Mouse (Mus musculus) liver, embryonic 14.5 days (tissue): ENCODE data around the gene Strn4. TPM values are rescaled to one million over a fixed set of nuclear protein-coding genes. Genes with fewer than 3 reads are reported as not detected.

ENCODE experiments used
- ATAC-seq: fragments of 200-750 bp; cut with Nextera tagmentation; 2 replicates; pipeline ENCODE4 v1.8.0; 2017; ENCODE audit warnings: moderate number of reproducible peaks, mild to moderate bottlenecking, moderate library complexity; ENCODE audit not compliant: insufficient read depth
- DNase-seq, 3 experiments: peaks; one replicate each; pipeline ENCODE4 v3.0.0-alpha.2; 2012 to 2013; ENCODE audit warnings: low read depth in 3 of 3, low spot score in 3 of 3
- H3K27ac ChIP-seq: fragments of 300-500 bp; sonication (generic); 2 replicates; pipeline ENCODE4 v1.5.1; 2014; ENCODE audit warnings: moderate library complexity, mild to moderate bottlenecking, control low read depth, inconsistent platforms
- H3K27me3 ChIP-seq: fragments of 300-500 bp; sonication (generic); 2 replicates; pipeline ENCODE4 v1.6.1; 2014; ENCODE audit warnings: mild to moderate bottlenecking, low read length, moderate library complexity; ENCODE audit not compliant: control insufficient read depth, insufficient read depth
- H3K36me3 ChIP-seq: fragments of 300-500 bp; sonication (generic); replicated peaks from 2 replicates; pipeline ENCODE4 v1.6.1; 2014; ENCODE audit warnings: low read depth; ENCODE audit not compliant: control insufficient read depth, insufficient read depth
- H3K4me1 ChIP-seq, 2 experiments: fragments of 200-500 bp in 1 of 2; fragments of 300-500 bp in 1 of 2; sonication (generic) in 1 of 2; replicated peaks; 2 replicates each; pipeline ENCODE4 v1.6.1; 2012 to 2014; ENCODE audit warnings: antibody characterized with exemption in 1 of 2, inconsistent platforms in 1 of 2, low read length in 1 of 2; ENCODE audit not compliant: control insufficient read depth in 2 of 2, insufficient read depth in 2 of 2
- H3K4me2 ChIP-seq: fragments of 300-500 bp; sonication (generic); 2 replicates; pipeline ENCODE4 v1.6.1; 2014; ENCODE audit warnings: low read depth, mild to moderate bottlenecking, control low read depth, moderate library complexity
- H3K4me3 ChIP-seq, 2 experiments: fragments of 200-500 bp in 1 of 2; fragments of 300-500 bp in 1 of 2; sonication (generic) in 1 of 2; 2 replicates each; pipeline ENCODE4 v1.5.1; 2012 to 2014; ENCODE audit warnings: low read depth in 2 of 2, low read length in 2 of 2, mild to moderate bottlenecking in 2 of 2, control low read depth in 1 of 2, inconsistent platforms in 1 of 2, moderate library complexity in 1 of 2; ENCODE audit not compliant: insufficient read depth in 1 of 2
- H3K9ac ChIP-seq: fragments of 300-500 bp; sonication (generic); replicated peaks from 2 replicates; pipeline ENCODE4 v1.6.1; 2014; ENCODE audit warnings: mild to moderate bottlenecking, control low read depth, moderate library complexity
- H3K9me3 ChIP-seq: fragments of 300-500 bp; sonication (generic); 2 replicates; pipeline ENCODE4 v1.6.1; 2016; ENCODE audit warnings: low read length, mixed read lengths; ENCODE audit not compliant: control insufficient read depth
- CTCF ChIP-seq: IDR thresholded peaks from 2 replicates; pipeline ENCODE4 v1.5.1; 2016; ENCODE audit warnings: antibody characterized with exemption, low read depth, control low read depth
- EP300 ChIP-seq: IDR thresholded peaks from 2 replicates; pipeline ENCODE4 v1.6.1; 2016; ENCODE audit warnings: antibody characterized with exemption, low read depth
- WGBS: fragments of 180-500 bp; shearing (Covaris S2); extraction: QIAGEN DNeasy Blood & Tissue Kit; methylation state at CpG from one replicate; pipeline ENCODE4 v1.1.7; 2014; ENCODE audit not compliant: insufficient replicate concordance; 5-methylcytosine and 5-hydroxymethylcytosine counted together
- polyA plus RNA-seq, 2 experiments: library from polyadenylated mRNA; depleted of rRNA in 1 of 2; stranded (reverse) in 1 of 2; unstranded in 1 of 2; fragments of >200 nt; fragmentation: Nextera tagmentation in 1 of 2; extraction: Ambion mirVana in 1 of 2; gene quantifications; 2 replicates each; pipeline versions ENCODE4 v1.2.1 to v1.2.3; 2012 to 2014

The Strn4 gene
- polyA plus RNA-seq, 2 experiments: 27.2 to 43.0 TPM

DNA sequence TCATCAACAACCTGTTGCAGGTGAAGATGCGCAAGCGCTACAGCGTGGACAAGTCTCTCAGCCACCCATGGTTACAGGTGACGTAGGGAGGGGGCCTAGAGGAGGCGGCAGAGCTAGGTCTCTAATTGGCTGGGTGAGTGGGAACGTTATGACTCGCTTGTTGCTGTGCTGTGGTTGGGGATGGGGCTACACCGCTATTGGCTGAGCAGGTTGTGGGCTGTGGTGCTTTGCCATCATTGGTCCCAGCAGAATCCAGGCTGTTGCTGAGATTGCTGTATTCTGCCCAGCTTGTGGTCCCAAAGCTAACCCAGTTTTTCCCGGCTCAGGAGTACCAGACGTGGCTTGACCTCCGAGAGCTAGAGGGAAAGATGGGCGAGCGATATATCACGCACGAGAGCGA is 53.8 kb downstream of the Strn4 start:
- Histone ChIP-seq H3K4me1 (peaks cover 3 to 8% of the 10 kb centered on the region in 2 experiments), H3K4me3 (no peak overlapping the region), H3K27me3 (no peaks in the 10 kb centered on the region), H3K9me3 (no peaks in the 10 kb centered on the region), H3K9ac (no peak overlapping the region), H3K36me3 (no peaks in the 10 kb centered on the region), H3K27ac (no peak overlapping the region), H3K4me2 (no peak overlapping the region)
- ATAC-seq: peak; percentile 33; the same call in 1 of the 2 replicates
- 69% methylated on average over 16 of the region's 16 CpGs for WGBS
- TF ChIP-seq CTCF (no peak), EP300 (no peak)
- DNase-seq: no peak

DNA sequence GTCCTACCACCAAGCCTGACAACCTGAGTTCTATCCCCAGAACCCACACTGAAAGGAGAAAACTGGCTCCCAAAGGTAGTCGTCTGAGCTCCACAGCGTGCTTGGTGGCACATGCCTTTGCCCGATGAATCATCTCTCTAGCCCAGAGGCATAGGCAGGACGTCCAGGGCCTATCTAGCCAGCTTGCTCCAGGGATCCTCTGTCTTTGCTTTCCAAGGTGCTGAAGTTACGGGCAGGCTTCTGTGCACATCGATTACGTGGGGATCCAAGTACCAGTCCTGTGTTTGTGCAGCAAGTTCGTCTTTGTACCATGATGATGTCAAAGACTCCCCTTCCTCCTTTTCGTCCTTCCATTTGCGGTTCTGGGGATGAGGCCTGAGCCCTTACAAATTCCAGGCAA is 55.9 kb downstream of the Strn4 start:
- Histone ChIP-seq H3K36me3 (no peaks in the 10 kb centered on the region), H3K4me1 (peaks cover 4 to 10% of the 10 kb centered on the region in 2 experiments), H3K27ac (no peak overlapping the region), H3K27me3 (peaks cover 7% of the 10 kb centered on the region), H3K9me3 (no peaks in the 10 kb centered on the region), H3K9ac (no peak overlapping the region), H3K4me2 (no peak overlapping the region), H3K4me3 (no peak overlapping the region)
- TF ChIP-seq EP300 (no peak), CTCF (no peak)
- no peak for DNase-seq
- no peak for ATAC-seq
- WGBS: 70% methylated on average over 10 of the region's 10 CpGs

- Histone ChIP-seq H3K27me3 (peaks cover 11% of the 10 kb centered on the region), H3K4me3 (no peak overlapping the region), H3K9me3 (no peaks in the 10 kb centered on the region), H3K4me2 (no peak overlapping the region), H3K27ac (no peak overlapping the region), H3K36me3 (no peaks in the 10 kb centered on the region), H3K9ac (no peak overlapping the region), H3K4me1 (peaks cover 4 to 7% of the 10 kb centered on the region in 2 experiments)
- WGBS: 75% methylated on average over 9 of the region's 9 CpGs
- no peak for TF ChIP-seq EP300
- no peak for TF ChIP-seq CTCF
- ATAC-seq: no peak
- DNase-seq: no peak
Measured at GRCm38 (mm10) chr7:16872478-16872877, 56.8 kb downstream of the Strn4 start.

- H3K9me3 ChIP-seq: no peaks in the 10 kb centered on the region
- no peak overlapping the region for H3K4me2 ChIP-seq
- H3K4me3 ChIP-seq: no peak overlapping the region
- TF ChIP-seq EP300: no peak
- no peak for TF ChIP-seq CTCF
- H3K9ac ChIP-seq: no peak overlapping the region
- no peak overlapping the region for H3K27ac ChIP-seq
- 72% methylated on average over 4 of the region's 4 CpGs for WGBS
- H3K36me3 ChIP-seq: no peaks in the 10 kb centered on the region
- DNase-seq (no peak), ATAC-seq (no peak)
- peaks cover 4 to 7% of the 10 kb centered on the region in 2 experiments for H3K4me1 ChIP-seq
- peaks cover 11% of the 10 kb centered on the region for H3K27me3 ChIP-seq
Measured at GRCm38 (mm10) chr7:16873392-16873791, 57.7 kb downstream of the Strn4 start.

- Histone ChIP-seq H3K27ac (no peak overlapping the region; the same call in 1 of the 2 replicates), H3K27me3 (peaks cover 11% of the 10 kb centered on the region), H3K9me3 (no peaks in the 10 kb centered on the region), H3K4me2 (peak overlapping the region; percentile 73), H3K4me1 (peaks cover 4 to 7% of the 10 kb centered on the region in 2 experiments), H3K9ac (no peak overlapping the region), H3K4me3 (peak overlapping the region in 1 of 2 experiments; percentile 23; a peak in 2 of 4 replicates), H3K36me3 (no peaks in the 10 kb centered on the region)
- WGBS: 2% methylated on average over 17 of the region's 17 CpGs
- TF ChIP-seq EP300 (no peak), CTCF (peak; percentile 97)
- DNase-seq (peak; percentile 49 to 62 (median 53)), ATAC-seq (no peak)
Measured at GRCm38 (mm10) chr7:16874190-16874589, 58.5 kb downstream of the Strn4 start.
